Mouse (Mus musculus) CH12.LX (cell line): ENCODE data around the gene Tmem52. TPM values are rescaled to one million over a fixed set of nuclear protein-coding genes. Genes with fewer than 3 reads are reported as not detected.

Experiments used
- DNase-seq: peaks from one replicate; pipeline ENCODE4 v3.0.0-alpha.2; 2013; ENCODE audit errors: extremely low read depth
- H3K27ac ChIP-seq: 2 replicates; pipeline ENCODE4 v1.5.1; 2012; ENCODE audit warnings: low read depth, mild to moderate bottlenecking, control low read depth, moderate library complexity; ENCODE audit not compliant: insufficient read depth
- H3K27me3 ChIP-seq: replicated peaks from 2 replicates; pipeline ENCODE3; 2012; ENCODE audit warnings: inconsistent platforms
- H3K36me3 ChIP-seq, 2 experiments: replicated peaks in 1 of 2; 2 replicates each; pipeline versions ENCODE3 to v1.6.1; 2012; ENCODE audit warnings: inconsistent platforms in 1 of 2, low read length in 1 of 2, mild to moderate bottlenecking in 1 of 2, mixed read lengths in 1 of 2, moderate library complexity in 1 of 2; ENCODE audit not compliant: control insufficient read depth in 1 of 2, insufficient read depth in 1 of 2
- H3K4me1 ChIP-seq, 2 experiments: 2 replicates each; pipeline ENCODE4 v1.6.1; 2012; ENCODE audit warnings: inconsistent platforms in 1 of 2, moderate library complexity in 1 of 2; ENCODE audit not compliant: insufficient read depth in 2 of 2, control insufficient read depth in 1 of 2
- H3K4me2 ChIP-seq: 2 replicates; pipeline ENCODE4 v1.6.1; 2012; ENCODE audit warnings: low read depth, mild to moderate bottlenecking, control low read depth; ENCODE audit not compliant: poor library complexity, insufficient read depth, severe bottlenecking
- H3K4me3 ChIP-seq, 3 experiments: fragments of 150-350 bp in 1 of 3; sonication (generic) in 1 of 3; replicated peaks in 1 of 3; 2 replicates each; pipeline versions ENCODE3 to v1.5.1; 2011 to 2012; ENCODE audit warnings: low read depth in 2 of 3, low read length in 2 of 3, mild to moderate bottlenecking in 2 of 3, moderate library complexity in 2 of 3, control low read depth in 1 of 3, improper control_type of control experiment in 1 of 3, inconsistent platforms in 1 of 3, mixed read lengths in 1 of 3; ENCODE audit not compliant: poor library complexity in 1 of 3
- H3K79me2 ChIP-seq: replicated peaks from 2 replicates; pipeline ENCODE4 v1.6.1; 2012; ENCODE audit warnings: mild to moderate bottlenecking, moderate library complexity; ENCODE audit not compliant: control insufficient read depth, poor library complexity, insufficient read depth, severe bottlenecking; ENCODE audit errors: extremely low read depth
- H3K9ac ChIP-seq: 2 replicates; pipeline ENCODE4 v1.6.1; 2012; ENCODE audit warnings: low read depth, mild to moderate bottlenecking, control low read depth, moderate library complexity; ENCODE audit not compliant: insufficient read depth
- H3K9me3 ChIP-seq: replicated peaks from 2 replicates; pipeline ENCODE3; 2012; ENCODE audit warnings: low read length, inconsistent platforms, mixed read lengths
- BHLHE40 ChIP-seq: IDR thresholded peaks from 2 replicates; pipeline ENCODE4 v1.6.1; 2011; ENCODE audit warnings: mild to moderate bottlenecking, low read depth, low read length, improper control_type of control experiment
- CHD1 ChIP-seq: IDR thresholded peaks from 2 replicates; pipeline ENCODE4 v1.6.1; 2012; ENCODE audit warnings: low read depth, low read length, improper control_type of control experiment, inconsistent platforms
- CHD2 ChIP-seq: IDR thresholded peaks from 2 replicates; pipeline ENCODE4 v1.6.1; 2011; ENCODE audit warnings: low read length, improper control_type of control experiment
- CTCF ChIP-seq, 2 experiments: IDR thresholded peaks in 1 of 2; conservative IDR thresholded peaks in 1 of 2; 2 replicates each; pipeline ENCODE4 v1.5.1; 2011 to 2012; ENCODE audit warnings: low read depth in 2 of 2, low read length in 2 of 2, improper control_type of control experiment in 1 of 2, inconsistent platforms in 1 of 2, mild to moderate bottlenecking in 1 of 2, moderate library complexity in 1 of 2
- E2F4 ChIP-seq: IDR thresholded peaks from 2 replicates; pipeline ENCODE4 v1.6.1; 2011; ENCODE audit warnings: low read depth, low read length, improper control_type of control experiment; ENCODE audit not compliant: insufficient replicate concordance
- ELF1 ChIP-seq: IDR thresholded peaks from 2 replicates; pipeline ENCODE4 v1.6.1; 2014; ENCODE audit warnings: low read depth, mild to moderate bottlenecking, inconsistent platforms, low read length, improper control_type of control experiment
- EP300 ChIP-seq: IDR thresholded peaks from 2 replicates; pipeline ENCODE4 v1.6.1; 2011; ENCODE audit warnings: low read length, improper control_type of control experiment
- GABPA ChIP-seq: IDR thresholded peaks from 2 replicates; pipeline ENCODE4 v1.6.1; 2012; ENCODE audit warnings: low read depth, low read length, improper control_type of control experiment, inconsistent platforms; ENCODE audit not compliant: insufficient replicate concordance
- JUN ChIP-seq: IDR thresholded peaks from 2 replicates; pipeline ENCODE4 v1.6.1; 2011; ENCODE audit warnings: low read depth, mild to moderate bottlenecking, low read length, improper control_type of control experiment, moderate library complexity; ENCODE audit not compliant: insufficient read depth
- KAT2A ChIP-seq: IDR thresholded peaks from 2 replicates; pipeline ENCODE4 v1.6.1; 2012; ENCODE audit warnings: low read length, improper control_type of control experiment, inconsistent platforms; ENCODE audit not compliant: insufficient replicate concordance
- MAFK ChIP-seq: IDR thresholded peaks from 2 replicates; pipeline ENCODE4 v1.6.1; 2011; ENCODE audit warnings: low read length, improper control_type of control experiment; ENCODE audit not compliant: insufficient replicate concordance
- MAZ ChIP-seq: IDR thresholded peaks from 2 replicates; pipeline ENCODE4 v1.6.1; 2012; ENCODE audit warnings: low read depth, mild to moderate bottlenecking, inconsistent platforms, low read length, improper control_type of control experiment, moderate library complexity
- MEF2A ChIP-seq: IDR thresholded peaks from 2 replicates; pipeline ENCODE4 v1.6.1; 2014; ENCODE audit warnings: low read depth, mild to moderate bottlenecking, inconsistent platforms, low read length, improper control_type of control experiment, borderline replicate concordance
- MYC ChIP-seq: IDR thresholded peaks from 2 replicates; pipeline ENCODE4 v1.6.1; 2011; ENCODE audit warnings: low read depth, mild to moderate bottlenecking, improper control_type of control experiment, low read length
- PAX5 ChIP-seq: IDR thresholded peaks from 2 replicates; pipeline ENCODE4 v1.6.1; 2012; ENCODE audit warnings: low read length, inconsistent platforms, mixed read lengths
- POLR2AphosphoS2 ChIP-seq: IDR thresholded peaks from 2 replicates; pipeline ENCODE4 v1.6.1; 2011; ENCODE audit warnings: low read depth, low read length, improper control_type of control experiment
- SIN3A ChIP-seq: IDR thresholded peaks from 2 replicates; pipeline ENCODE4 v1.6.1; 2012; ENCODE audit warnings: low read length, improper control_type of control experiment, inconsistent platforms
- TBP ChIP-seq: conservative IDR thresholded peaks from 2 replicates; pipeline ENCODE4 v1.6.1; 2011; ENCODE audit warnings: low read depth, low read length, improper control_type of control experiment
- TCF12 ChIP-seq: IDR thresholded peaks from 2 replicates; pipeline ENCODE4 v1.6.1; 2014; ENCODE audit warnings: low read depth, mild to moderate bottlenecking, inconsistent platforms, low read length, improper control_type of control experiment
- USF1 ChIP-seq: IDR thresholded peaks from 2 replicates; pipeline ENCODE4 v1.6.1; 2014; ENCODE audit warnings: low read depth, mild to moderate bottlenecking, inconsistent platforms, low read length, improper control_type of control experiment
- ZC3H11A ChIP-seq: IDR thresholded peaks from 2 replicates; pipeline ENCODE4 v1.6.1; 2012; ENCODE audit warnings: low read depth, mild to moderate bottlenecking, inconsistent platforms, low read length, improper control_type of control experiment
- ZKSCAN1 ChIP-seq: IDR thresholded peaks from 2 replicates; pipeline ENCODE4 v1.6.1; 2012; ENCODE audit warnings: low read depth, inconsistent platforms, low read length, improper control_type of control experiment, borderline replicate concordance
- ZMIZ1 ChIP-seq: IDR thresholded peaks from 2 replicates; pipeline ENCODE4 v1.6.1; 2012; ENCODE audit warnings: low read depth, mild to moderate bottlenecking, inconsistent platforms, low read length, improper control_type of control experiment
- dilution Hi-C: fragments of 300-500 bp; cut with MboI; formaldehyde crosslinking; loops from 2 replicates; pipeline ENCODE4 v1.14.3; 2020; ENCODE audit warnings: low sequenced_read_pairs; ENCODE audit not compliant: extremely low pct_unique_long_range_greater_than_20kb, extremely low pct_ligation_motif_present
- in situ Hi-C: fragments of 300-500 bp; cut with MboI; formaldehyde crosslinking; loops from 3 replicates; pipeline ENCODE4 v1.14.3; 2019; ENCODE audit warnings: low sequenced_read_pairs, low pct_ligation_motif_present, low pct_unique_long_range_greater_than_20kb, mixed read lengths
- polyA plus RNA-seq: library from polyadenylated mRNA; unstranded; fragments of >175 nt; gene quantifications from 2 replicates; pipeline ENCODE4 v1.2.1, GENCODE M21; 2012; ENCODE audit warnings: low read depth; ENCODE audit not compliant: insufficient read length
- total RNA-seq, 2 experiments: library from RNA; depleted of rRNA; stranded (reverse); fragments of 300-350 nt in 1 of 2; fragments of >200 nt in 1 of 2; gene quantifications; 2 replicates each; pipeline ENCODE4 v1.2.3; 2012 to 2014

Tmem52 gene
- total and polyA plus RNA-seq, 3 experiments = 0.34 to 0.59 TPM; not detected in 1

DNA sequence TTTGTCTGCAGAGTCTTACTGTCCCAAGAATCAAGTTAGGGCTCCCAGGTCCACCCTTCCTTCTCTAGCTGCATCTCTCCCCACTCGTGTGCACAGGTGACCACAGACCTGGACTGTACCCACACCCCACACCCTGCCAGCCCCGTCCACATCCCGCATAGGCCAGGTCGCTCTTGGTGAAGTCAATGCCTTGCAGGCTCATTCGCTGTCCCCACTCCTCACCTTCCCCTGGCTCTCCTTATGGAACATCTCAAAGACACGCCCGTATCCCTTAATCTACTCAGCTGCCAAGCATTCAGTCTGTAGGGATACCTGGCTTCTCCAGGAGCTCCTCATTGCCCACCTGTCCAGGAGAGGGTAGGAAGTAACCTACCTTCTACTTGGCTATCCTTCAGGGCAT is 2.5 kb downstream of the Tmem52 start:
- H3K4me1 ChIP-seq = peaks cover 0 to 6% of the 10 kb centered on the region in 2 experiments; a peak in 2 of 4 replicates
- peaks cover 23% of the 10 kb centered on the region for H3K27me3 ChIP-seq
- no peak overlapping the region for H3K4me3 ChIP-seq
- no peak overlapping the region for H3K27ac ChIP-seq
- no peak for DNase-seq
- H3K36me3 ChIP-seq = no peaks in the 10 kb centered on the region
- no peak overlapping the region for H3K4me2 ChIP-seq
- TF ChIP-seq ZC3H11A (no peak), MAZ (no peak), PAX5 (no peak), E2F4 (no peak), EP300 (no peak), MEF2A (no peak), JUN (no peak), CHD1 (no peak), TCF12 (no peak), ELF1 (no peak)
- TF ChIP-seq, all 38 proteins: peak for 0
- H3K9ac ChIP-seq = no peak overlapping the region
- no peaks in the 10 kb centered on the region for H3K79me2 ChIP-seq
- H3K9me3 ChIP-seq = peaks cover 4% of the 10 kb centered on the region
- in situ Hi-C loops = no loop called here
- dilution Hi-C loops = no loop called here

DNA sequence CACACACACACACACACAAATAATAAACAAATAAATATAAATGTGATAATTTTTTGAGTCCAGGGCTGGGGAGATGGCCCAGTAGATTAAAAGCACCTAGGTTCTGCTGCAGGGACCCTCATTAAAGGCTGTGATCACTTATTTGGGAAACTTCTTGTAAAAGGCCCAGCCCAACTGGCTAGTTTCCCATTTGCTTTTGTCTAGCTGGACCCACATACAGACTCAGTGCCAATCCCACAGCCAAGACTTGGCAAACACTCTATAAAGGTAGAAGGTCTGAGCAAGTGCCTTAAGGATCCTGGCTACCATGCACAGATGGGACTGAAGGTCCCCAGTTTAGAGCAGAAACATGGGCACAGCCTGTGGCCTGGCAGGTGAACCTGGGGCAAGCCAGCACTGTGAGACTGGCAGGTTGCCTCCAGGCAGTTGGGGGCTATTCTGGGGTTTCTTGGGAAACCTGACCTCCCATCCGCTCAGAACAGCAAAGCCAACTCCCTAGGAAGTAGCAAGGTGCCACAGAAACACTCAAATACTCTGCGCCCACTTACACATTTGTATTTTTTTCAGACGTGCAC is 3.9 kb downstream of the Tmem52 start:
- Histone ChIP-seq H3K4me2 (no peak overlapping the region), H3K9ac (no peak overlapping the region), H3K4me1 (peaks cover 0 to 6% of the 10 kb centered on the region in 2 experiments; a peak in 2 of 4 replicates), H3K4me3 (no peak overlapping the region), H3K9me3 (peaks cover 1% of the 10 kb centered on the region), H3K79me2 (no peaks in the 10 kb centered on the region), H3K27ac (no peak overlapping the region), H3K27me3 (peaks cover 23% of the 10 kb centered on the region), H3K36me3 (no peaks in the 10 kb centered on the region)
- dilution Hi-C loops (no loop called here), in situ Hi-C loops (no loop called here)
- no peak for TF ChIP-seq KAT2A
- no peak for TF ChIP-seq MAFK
- no peak for TF ChIP-seq SIN3A
- TF ChIP-seq ZKSCAN1 = no peak
- no peak for TF ChIP-seq USF1
- TF ChIP-seq MYC = no peak
- no peak for TF ChIP-seq GABPA
- no peak for TF ChIP-seq TCF12
- TF ChIP-seq ZMIZ1 = no peak
- TF ChIP-seq JUN = no peak
- no peak for TF ChIP-seq CHD2
- TF ChIP-seq POLR2AphosphoS2 = no peak
- no peak for TF ChIP-seq CHD1
- TF ChIP-seq EP300 = no peak
- TF ChIP-seq TBP = no peak
- no peak for TF ChIP-seq ELF1
- no peak for TF ChIP-seq BHLHE40
- TF ChIP-seq CTCF (conservative IDR thresholded peaks at IDR 0.05 in 1 of 2, IDR thresholded peaks at IDR 0.05 in 1 of 2; ENCODE audit: low read depth in 2 of 2, low read length in 2 of 2) = no peak
- no peak for TF ChIP-seq ZC3H11A
- no peak for DNase-seq
